Mouse (Mus musculus): Measurements from ENCODE around the gene Gm47841. TPM values are rescaled to one million over a fixed set of nuclear protein-coding genes. Genes with fewer than 3 reads are reported as not detected.

Gene Gm47841
- polyA plus RNA-seq, 1 experiment from 2014 or later: not detected

DNA sequence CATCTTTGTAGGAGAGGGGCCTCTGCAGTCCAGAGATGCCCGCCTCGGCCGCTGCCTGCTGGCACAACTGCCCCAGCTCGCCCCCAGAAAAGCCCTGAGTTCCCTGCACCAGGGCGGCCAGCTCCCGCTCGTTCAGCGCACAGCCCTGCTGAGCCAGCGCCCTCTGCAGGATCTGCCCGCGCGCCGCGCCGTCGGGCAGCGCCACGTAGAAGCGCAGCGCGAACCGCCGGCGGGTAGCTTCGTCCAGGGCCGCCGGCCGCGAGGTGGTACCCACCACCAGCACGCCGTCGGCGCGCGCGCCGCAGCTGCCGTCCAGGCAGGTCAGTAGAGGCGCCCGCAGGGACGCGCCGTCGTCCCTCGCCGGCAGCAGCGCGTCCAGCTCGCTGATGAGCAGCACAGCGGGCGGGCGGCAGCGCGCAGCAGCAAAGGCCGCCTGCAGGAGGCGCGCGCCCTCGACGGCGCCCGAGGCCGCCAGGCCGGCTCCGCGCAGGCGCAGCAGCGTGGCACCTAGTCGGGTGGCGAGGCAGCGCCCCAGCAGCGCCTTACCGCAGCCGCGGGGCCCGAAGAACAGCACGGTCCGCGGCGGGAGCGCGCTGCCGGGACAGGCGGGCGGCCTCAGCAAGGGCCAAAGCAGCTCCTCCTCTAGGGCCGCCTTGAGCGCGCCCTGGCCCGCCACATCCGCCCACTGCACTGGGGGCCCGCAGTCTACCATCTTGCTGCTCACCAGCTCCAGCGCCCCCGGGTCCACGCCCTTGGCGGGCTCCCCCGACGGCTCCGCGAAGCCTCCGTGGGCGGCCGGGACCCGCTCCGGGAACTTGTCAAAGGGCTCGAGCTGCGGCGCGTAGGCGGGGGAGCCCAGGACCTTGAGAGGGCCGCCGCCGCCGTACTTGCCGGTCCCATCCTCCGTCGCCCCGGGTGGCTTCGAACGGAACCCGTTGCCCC lies 5.6 kb upstream of the Gm47841 start:
- no peak for ATAC-seq (ENCODE audit: low FRiP score, low read depth)
- Histone ChIP-seq H3K9ac (replicated peaks) (peak overlapping the region; percentile 55), H3K4me3 (peak overlapping the region; percentile 39), H3K27me3 (peaks cover 89% of the 10 kb centered on the region), H3K9me3 (no peaks in the 10 kb centered on the region), H3K27ac (replicated peaks) (no peak overlapping the region; the same call in 1 of the 2 replicates), H3K36me3 (no peaks in the 10 kb centered on the region), H3K4me2 (replicated peaks) (peak overlapping the region; percentile 54), H3K4me1 (peaks cover 15% of the 10 kb centered on the region)
- 12% methylated on average over 113 of the region's 120 CpGs for WGBS

DNA sequence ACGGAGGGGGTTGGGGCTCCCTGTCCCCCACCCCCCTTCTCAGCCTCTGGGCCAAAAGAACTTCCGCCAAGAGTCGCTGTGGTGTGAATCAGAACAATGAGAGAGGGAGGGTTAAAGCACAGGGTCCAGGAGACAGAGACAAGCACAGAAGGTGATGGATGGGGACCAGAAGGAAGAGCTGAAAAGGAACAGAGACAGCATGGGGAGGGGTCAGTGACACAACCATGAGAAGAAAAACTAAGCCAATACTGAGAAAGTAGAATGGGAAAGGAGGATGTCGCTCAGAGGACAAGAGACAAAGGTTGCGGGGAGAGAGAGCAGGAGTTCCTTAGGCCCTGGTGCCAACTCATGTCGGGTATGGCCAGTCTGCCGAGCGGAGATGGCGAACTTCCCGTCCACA lies 4.7 kb upstream of the Gm47841 start:
- H3K9ac ChIP-seq (replicated peaks): no peak overlapping the region
- no peak overlapping the region for H3K4me2 ChIP-seq (replicated peaks)
- ATAC-seq (ENCODE audit: low FRiP score, low read depth): no peak
- H3K4me3 ChIP-seq: no peak overlapping the region
- peaks cover 91% of the 10 kb centered on the region for H3K27me3 ChIP-seq
- 43% methylated on average over 10 of the region's 10 CpGs for WGBS
- no peak overlapping the region for H3K27ac ChIP-seq (replicated peaks)
- no peaks in the 10 kb centered on the region for H3K9me3 ChIP-seq
- no peaks in the 10 kb centered on the region for H3K36me3 ChIP-seq
- H3K4me1 ChIP-seq: peaks cover 22% of the 10 kb centered on the region

DNA sequence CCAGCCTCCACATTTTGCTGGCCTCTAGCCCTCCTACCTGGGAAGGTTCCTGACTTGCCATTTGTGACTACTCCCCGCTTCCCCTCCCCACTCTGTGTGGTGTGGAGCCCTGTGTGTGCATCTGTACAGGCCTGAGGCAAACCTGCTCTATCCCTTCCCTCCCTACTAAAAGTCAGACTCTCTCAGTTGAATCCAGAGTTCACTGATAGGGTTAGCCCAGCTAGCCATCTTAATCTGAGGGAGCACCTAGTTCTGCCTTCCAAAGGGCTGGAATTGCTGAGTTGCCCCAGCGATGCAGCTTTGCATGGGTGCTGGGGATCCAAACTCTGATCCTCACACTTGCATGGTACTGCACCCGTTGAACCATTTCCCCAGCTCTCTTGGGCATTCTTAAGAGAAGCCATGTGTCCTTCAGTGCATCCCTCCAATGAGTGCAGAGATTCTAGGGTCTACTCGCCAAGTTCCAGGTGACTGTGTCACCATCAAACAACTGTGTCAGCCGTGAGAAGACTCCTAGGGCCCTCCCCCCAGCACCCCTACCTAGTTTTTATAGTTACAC lies 1.2 kb upstream of the Gm47841 start:
- ATAC-seq (ENCODE audit: low FRiP score, low read depth): no peak
- no peaks in the 10 kb centered on the region for H3K36me3 ChIP-seq

DNA sequence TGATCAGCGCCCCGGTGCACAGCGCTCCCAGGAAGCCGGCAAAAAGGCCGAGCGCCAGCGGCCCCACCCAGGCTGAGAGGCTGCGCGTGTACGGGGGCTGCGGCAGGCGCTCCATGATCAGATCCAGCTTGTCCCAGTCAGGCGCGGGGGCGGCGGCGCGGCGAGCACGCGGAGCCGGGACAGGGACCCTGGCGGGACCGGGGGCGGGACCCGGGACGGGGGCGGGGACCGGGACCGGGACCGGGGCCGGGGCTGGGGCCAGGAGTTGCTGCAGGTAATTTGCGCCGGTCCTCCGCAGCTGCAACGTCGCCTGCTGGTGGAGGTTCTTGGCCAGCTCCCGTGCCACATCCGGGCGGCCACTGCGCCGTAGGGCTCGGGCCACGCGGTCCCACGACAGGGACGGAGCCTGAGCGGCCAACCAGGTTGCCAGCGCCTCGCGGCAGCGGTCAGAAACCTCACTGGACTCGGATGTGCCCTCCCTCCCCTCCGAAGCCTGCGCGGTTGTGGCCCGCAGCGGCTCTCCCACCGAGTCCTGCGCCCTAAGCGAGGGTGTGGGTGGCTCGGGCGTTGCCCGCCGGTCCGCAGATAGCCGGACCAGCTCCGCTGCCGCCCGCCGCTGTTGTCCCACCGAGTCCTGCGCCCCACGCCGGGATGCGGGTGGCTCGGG lies 537 bp downstream of the Gm47841 start:
- H3K27me3 ChIP-seq: peaks cover 85% of the 10 kb centered on the region
- no peaks in the 10 kb centered on the region for H3K36me3 ChIP-seq
- H3K4me3 ChIP-seq: peak overlapping the region; percentile 54
- under 1% methylated on average over 59 of the region's 77 CpGs for WGBS
- peak; percentile 45; the same call in 1 of the 2 replicates for ATAC-seq (ENCODE audit: low FRiP score, low read depth)
- peak overlapping the region; percentile 59 for H3K9ac ChIP-seq (replicated peaks)
- H3K9me3 ChIP-seq: no peaks in the 10 kb centered on the region
- H3K27ac ChIP-seq (replicated peaks): no peak overlapping the region
- peak overlapping the region; percentile 91 for H3K4me2 ChIP-seq (replicated peaks)
- H3K4me1 ChIP-seq: peaks cover 18% of the 10 kb centered on the region

More for the DNA sequence above, 1.2 kb upstream of the Gm47841 start:
- peaks cover 25% of the 10 kb centered on the region for H3K4me1 ChIP-seq
- H3K4me2 ChIP-seq (replicated peaks): no peak overlapping the region
- WGBS: 50% methylated on average over 5 of the region's 5 CpGs
- no peaks in the 10 kb centered on the region for H3K9me3 ChIP-seq
- no peak overlapping the region for H3K4me3 ChIP-seq
- no peak overlapping the region for H3K9ac ChIP-seq (replicated peaks)
- no peak overlapping the region for H3K27ac ChIP-seq (replicated peaks)
- H3K27me3 ChIP-seq: peaks cover 90% of the 10 kb centered on the region

DNA sequence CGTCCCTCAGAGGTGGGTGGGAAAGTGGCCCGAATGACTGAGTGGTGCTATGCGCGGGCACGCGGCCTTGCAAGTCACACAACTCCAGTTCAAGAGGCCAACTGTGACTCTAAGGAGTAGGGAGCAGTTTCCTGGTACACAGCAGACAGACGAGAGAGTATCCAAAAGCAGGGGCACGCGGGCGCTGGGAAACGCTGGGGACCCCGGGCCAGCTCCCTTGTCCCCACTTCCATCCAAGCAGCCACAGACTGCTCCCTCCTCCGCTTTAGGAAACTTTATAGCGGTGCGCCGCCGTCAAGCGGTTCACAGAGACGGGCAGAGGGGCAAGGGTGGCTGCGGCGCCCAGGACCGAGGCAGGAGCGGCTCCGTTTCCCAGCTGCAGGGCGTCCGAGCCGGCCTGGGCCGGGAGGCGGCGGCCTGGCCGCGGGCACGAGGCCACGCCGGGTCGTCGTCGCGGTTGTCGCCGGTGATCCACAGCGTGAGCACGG lies 1.1 kb downstream of the Gm47841 start:
- 3% methylated on average over 43 of the region's 43 CpGs for WGBS
- H3K4me1 ChIP-seq: peaks cover 18% of the 10 kb centered on the region
- peaks cover 3% of the 10 kb centered on the region; the same call in 1 of the 2 replicates for H3K36me3 ChIP-seq
- peak; percentile 5; the same call in 1 of the 2 replicates for ATAC-seq (ENCODE audit: low FRiP score, low read depth)
- peak overlapping the region; percentile 59 for H3K9ac ChIP-seq (replicated peaks)
- peak overlapping the region; percentile 91 for H3K4me2 ChIP-seq (replicated peaks)
- peak overlapping the region; percentile 54 for H3K4me3 ChIP-seq
- H3K27ac ChIP-seq (replicated peaks): no peak overlapping the region
- H3K9me3 ChIP-seq: no peaks in the 10 kb centered on the region
- H3K27me3 ChIP-seq: peaks cover 84% of the 10 kb centered on the region

DNA sequence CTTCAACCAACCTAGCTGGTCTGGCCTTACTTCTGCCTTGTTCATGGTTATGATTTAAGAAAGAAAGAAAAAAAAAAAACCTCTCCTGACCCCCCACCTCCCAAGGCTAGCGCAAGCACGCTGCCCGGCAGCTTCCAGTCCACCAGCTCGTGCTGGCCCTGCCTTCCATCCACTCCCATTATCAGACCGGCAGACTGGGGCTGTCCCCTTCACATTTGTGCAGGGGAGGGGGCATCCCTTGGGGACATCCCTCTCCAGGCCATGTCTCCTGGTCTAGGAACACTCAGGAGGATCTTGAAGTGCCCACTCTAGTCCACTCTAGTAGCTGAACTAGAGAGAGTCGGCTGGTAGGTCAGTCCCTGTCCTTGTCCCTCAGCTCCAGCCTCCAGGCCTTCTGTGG lies 2.7 kb downstream of the Gm47841 start:
- no peak overlapping the region for H3K4me3 ChIP-seq
- H3K27ac ChIP-seq (replicated peaks): no peak overlapping the region
- H3K4me1 ChIP-seq: peaks cover 18% of the 10 kb centered on the region
- H3K36me3 ChIP-seq: peaks cover 18% of the 10 kb centered on the region
- no peak overlapping the region for H3K4me2 ChIP-seq (replicated peaks)
- ATAC-seq (ENCODE audit: low FRiP score, low read depth): no peak
- 56% methylated on average over 6 of the region's 6 CpGs for WGBS
- peaks cover 89% of the 10 kb centered on the region for H3K27me3 ChIP-seq
- H3K9me3 ChIP-seq: no peaks in the 10 kb centered on the region
- no peak overlapping the region for H3K9ac ChIP-seq (replicated peaks)

DNA sequence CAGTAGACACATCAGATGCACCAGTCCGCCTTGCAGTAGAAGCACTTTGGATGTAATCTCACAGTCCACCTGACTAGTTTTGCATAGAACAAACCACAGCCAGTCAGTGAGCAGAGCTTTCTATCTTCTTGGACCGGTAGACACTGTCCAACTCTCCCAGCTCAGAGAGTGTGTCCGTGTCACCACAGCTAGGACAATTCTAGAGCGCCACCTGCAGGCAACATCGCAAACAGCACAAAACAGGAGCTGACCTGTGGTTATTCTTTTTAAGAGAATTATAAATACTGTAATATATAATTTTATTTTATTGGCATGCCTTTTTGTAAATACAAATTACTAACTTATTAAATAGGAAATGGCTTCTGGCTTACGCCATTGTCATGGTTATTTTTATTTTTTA lies 4.6 kb downstream of the Gm47841 start:
- Histone ChIP-seq H3K4me2 (replicated peaks) (no peak overlapping the region), H3K36me3 (peaks cover 23% of the 10 kb centered on the region), H3K27ac (replicated peaks) (no peak overlapping the region), H3K4me3 (no peak overlapping the region), H3K27me3 (peaks cover 85% of the 10 kb centered on the region), H3K9me3 (no peaks in the 10 kb centered on the region), H3K9ac (replicated peaks) (no peak overlapping the region), H3K4me1 (peaks cover 18% of the 10 kb centered on the region)
- no peak for ATAC-seq (ENCODE audit: low FRiP score, low read depth)
- 30% methylated on average over 6 of the region's 6 CpGs for WGBS

DNA sequence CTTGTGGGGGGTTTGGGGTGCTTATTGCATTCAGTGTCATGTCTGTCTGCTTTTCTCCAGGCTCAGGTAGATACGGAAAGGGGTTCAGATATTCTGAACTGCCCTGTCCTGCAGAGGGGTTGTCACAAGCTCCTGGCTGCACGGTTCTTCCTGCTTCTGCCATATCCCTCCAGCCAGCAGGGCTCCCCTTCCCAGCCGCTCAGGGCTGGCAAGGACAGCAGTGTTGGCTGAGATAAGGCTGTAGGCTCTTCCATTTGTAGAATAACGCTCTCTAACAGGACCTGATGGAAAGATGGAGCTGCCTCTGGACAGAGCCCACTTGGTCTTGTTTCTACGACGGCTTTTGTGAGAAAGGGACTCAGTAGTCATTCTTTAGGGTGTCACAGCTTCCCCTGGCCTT lies 5.2 kb downstream of the Gm47841 start:
- Histone ChIP-seq H3K36me3 (peaks cover 23% of the 10 kb centered on the region), H3K27ac (replicated peaks) (no peak overlapping the region), H3K9me3 (no peaks in the 10 kb centered on the region), H3K4me2 (replicated peaks) (no peak overlapping the region), H3K9ac (replicated peaks) (no peak overlapping the region), H3K4me3 (no peak overlapping the region), H3K4me1 (peaks cover 12% of the 10 kb centered on the region), H3K27me3 (peaks cover 79% of the 10 kb centered on the region)
- 68% methylated on average over 6 of the region's 6 CpGs for WGBS
- ATAC-seq (ENCODE audit: low FRiP score, low read depth): no peak

DNA sequence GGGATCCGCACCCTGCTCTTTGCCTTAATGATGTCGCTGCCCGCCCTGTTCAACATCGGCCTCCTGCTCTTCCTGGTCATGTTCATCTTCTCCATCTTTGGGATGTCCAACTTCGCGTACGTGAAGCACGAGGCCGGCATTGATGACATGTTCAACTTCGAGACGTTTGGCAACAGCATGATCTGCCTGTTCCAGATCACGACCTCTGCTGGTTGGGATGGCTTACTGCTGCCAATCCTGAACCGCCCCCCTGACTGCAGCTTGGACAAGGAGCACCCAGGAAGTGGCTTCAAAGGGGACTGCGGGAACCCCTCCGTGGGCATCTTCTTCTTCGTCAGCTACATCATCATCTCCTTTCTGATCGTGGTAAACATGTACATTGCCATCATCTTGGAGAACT lies 7.5 kb downstream of the Gm47841 start:
- no peak overlapping the region for H3K27ac ChIP-seq (replicated peaks)
- H3K36me3 ChIP-seq: peaks cover 39% of the 10 kb centered on the region
- no peak for ATAC-seq (ENCODE audit: low FRiP score, low read depth)
- no peaks in the 10 kb centered on the region for H3K9me3 ChIP-seq
- no peak overlapping the region for H3K4me3 ChIP-seq
- H3K4me2 ChIP-seq (replicated peaks): no peak overlapping the region
- H3K27me3 ChIP-seq: peaks cover 56% of the 10 kb centered on the region
- H3K4me1 ChIP-seq: no peaks in the 10 kb centered on the region
- H3K9ac ChIP-seq (replicated peaks): no peak overlapping the region
- WGBS: 59% methylated on average over 17 of the region's 17 CpGs

DNA sequence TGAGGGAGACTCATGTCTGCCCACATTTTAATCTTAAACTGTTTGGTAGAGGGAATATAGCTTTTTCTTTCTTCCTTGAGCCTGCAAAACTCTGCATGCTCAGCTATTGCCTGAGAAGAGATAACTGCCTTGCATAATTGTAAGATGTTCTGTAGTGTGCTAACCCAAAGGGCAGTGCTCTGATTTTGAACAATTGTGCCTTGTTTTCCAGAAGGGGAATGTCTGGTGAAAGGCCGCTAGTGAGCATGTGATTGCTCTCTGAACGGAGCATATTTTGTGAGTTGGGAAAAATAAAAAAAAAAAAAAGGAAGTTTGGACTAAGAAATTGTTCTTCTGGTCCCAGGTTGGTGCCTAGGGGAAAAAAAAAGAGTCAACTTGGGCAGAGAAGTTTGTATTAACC lies 18.2 kb downstream of the Gm47841 start:
- no peak for ATAC-seq (ENCODE audit: low FRiP score, low read depth)
- WGBS: 74% methylated on average over 2 of the region's 2 CpGs
- Histone ChIP-seq H3K4me2 (replicated peaks) (no peak overlapping the region), H3K9ac (replicated peaks) (no peak overlapping the region), H3K27ac (replicated peaks) (no peak overlapping the region), H3K36me3 (peaks cover 22% of the 10 kb centered on the region), H3K27me3 (no peaks in the 10 kb centered on the region; the same call in 1 of the 2 replicates), H3K4me3 (no peak overlapping the region), H3K4me1 (no peaks in the 10 kb centered on the region), H3K9me3 (no peaks in the 10 kb centered on the region)

DNA sequence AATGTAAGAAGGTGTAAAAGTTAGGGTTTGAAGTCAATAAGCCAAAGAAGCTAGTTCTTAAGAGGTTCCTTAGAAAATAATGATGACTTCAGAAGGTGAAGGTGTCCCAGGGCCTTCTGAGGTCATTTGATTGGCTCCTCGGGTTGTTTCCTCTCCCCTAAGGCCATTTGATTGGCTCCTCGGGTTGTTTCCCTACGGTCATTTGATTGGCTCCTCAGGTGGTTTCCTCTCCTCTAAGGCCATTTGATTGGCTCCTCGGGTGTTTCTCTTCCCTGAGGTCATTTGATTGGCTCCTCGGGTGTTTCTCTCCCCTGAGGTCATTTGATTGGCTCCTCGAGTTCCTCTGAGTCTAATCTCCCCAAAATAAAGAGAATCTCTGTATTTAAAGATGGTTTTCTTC lies 35.8 kb downstream of the Gm47841 start:
- ATAC-seq (ENCODE audit: low FRiP score, low read depth): no peak
- Histone ChIP-seq H3K36me3 (peaks cover 44% of the 10 kb centered on the region), H3K27ac (replicated peaks) (no peak overlapping the region), H3K9ac (replicated peaks) (no peak overlapping the region), H3K27me3 (peaks cover 6% of the 10 kb centered on the region; the same call in 1 of the 2 replicates), H3K4me3 (no peak overlapping the region), H3K4me1 (peaks cover 8% of the 10 kb centered on the region), H3K4me2 (replicated peaks) (no peak overlapping the region), H3K9me3 (no peaks in the 10 kb centered on the region)
- WGBS: 94% methylated on average over 6 of the region's 6 CpGs

Measured in midbrain, embryonic 12.5 days (tissue).